Mouse (Mus musculus) liver, adult (tissue): ENCODE results near the gene Ceacam18.

Experiments
- GATA4 ChIP-seq: IDR thresholded peaks from 2 replicates; pipeline ENCODE4 v1.6.1; 2014; ENCODE audit warnings: mild to moderate bottlenecking, low read length; ENCODE audit not compliant: insufficient replicate concordance

The Ceacam18 gene

DNA sequence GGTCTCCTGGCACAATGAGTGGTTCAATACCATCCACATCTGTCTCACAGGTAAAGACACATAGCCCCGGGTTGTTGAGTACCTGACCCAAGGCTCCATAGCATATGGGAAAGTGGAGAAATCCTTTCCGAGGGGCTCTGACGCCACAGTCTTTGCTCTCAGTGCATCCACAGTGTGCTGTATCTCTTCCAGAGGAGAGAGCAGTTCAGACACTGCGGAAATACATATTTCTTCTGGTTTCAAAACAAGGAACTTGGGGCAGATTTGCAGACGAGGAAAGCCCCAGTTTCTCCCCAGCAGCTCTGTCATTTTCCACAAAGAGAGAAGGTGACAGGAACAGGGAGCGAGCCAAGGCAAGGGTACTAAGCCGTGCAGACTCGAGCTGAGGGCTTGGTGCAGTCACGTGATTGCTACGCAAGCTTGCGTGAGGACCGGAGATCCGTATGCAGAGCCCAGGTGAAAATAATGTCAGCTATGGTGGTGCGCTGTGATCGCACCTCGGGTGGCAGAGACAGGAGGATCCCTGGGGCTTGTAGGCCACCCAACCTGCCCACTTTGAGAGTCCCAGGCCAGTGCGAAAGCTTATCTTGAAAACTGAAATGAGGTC lies 8.6 kb downstream of the Ceacam18 start:
- no peak for TF ChIP-seq GATA4

GRCm38 (mm10) chr7:43652683-43653082 lies 18.2 kb downstream of the Ceacam18 start:
- TF ChIP-seq GATA4: no peak

DNA sequence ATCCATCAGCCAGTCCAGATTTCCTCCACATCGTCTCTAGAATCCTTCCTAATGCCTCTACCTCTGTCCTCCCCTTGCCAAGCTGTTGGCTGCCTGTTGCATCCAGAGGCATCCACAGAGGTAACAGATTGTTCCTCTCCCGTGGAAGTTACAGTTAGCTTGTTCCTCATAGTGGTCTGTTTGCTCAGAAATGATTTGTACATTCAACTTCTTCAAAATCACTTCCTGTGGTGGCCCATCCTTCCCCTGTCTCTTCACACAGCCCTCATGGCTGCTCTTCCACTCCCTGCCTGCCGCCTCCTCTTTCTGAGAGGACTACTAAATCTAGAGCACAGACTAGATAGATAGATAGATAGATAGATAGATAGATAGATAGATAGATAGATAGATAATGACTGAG lies 20.0 kb downstream of the Ceacam18 start:
- no peak for TF ChIP-seq GATA4

GRCm38 (mm10) chr7:43656232-43656631 lies 21.7 kb downstream of the Ceacam18 start:
- no peak for TF ChIP-seq GATA4

- TF ChIP-seq GATA4: no peak
Measured at GRCm38 (mm10) chr7:43660002-43660401, 25.5 kb downstream of the Ceacam18 start, which contains the start of gene Siglece. Gene Siglece, minus strand, starts transcription at chr7:43660161.

DNA sequence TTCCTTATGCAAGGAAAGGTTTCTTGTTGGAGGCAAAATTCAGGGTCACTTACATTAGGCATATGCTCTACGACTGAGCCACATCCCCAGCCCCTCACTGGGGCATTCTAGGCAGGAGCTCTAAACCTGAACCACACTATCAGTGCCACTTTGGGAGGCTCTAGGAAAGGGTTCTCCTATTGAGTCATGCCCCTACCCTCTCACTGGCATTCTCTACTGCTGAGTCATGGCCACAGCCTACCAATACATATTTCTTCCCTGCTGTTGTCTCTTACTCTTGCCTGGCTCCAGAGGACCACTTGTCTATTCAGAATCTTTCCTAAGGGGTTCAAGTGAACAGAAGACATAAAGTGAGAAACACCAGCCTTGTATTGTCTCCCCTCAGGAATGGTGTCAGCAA lies 28.3 kb downstream of the Ceacam18 start:
- no peak for TF ChIP-seq GATA4

DNA sequence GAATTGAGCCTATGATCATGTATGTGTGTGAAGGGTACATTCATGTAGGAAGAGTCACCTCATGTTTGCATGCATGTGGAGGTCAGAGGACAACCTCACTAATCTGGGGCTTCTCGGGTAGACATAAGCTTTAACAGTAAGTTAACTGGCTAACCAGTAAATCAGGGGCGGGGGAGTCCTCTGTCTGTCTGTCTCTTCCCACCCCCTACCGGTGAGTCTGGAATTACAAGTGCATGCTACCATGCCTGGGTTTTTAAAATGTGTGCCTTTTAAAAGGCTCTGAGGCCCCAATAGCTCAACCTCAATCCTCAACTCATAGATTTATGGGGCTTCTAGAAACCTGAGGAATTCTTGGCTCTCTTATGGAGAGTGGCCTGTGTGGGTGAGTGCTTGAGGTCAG lies 34.1 kb downstream of the Ceacam18 start:
- no peak for TF ChIP-seq GATA4

DNA sequence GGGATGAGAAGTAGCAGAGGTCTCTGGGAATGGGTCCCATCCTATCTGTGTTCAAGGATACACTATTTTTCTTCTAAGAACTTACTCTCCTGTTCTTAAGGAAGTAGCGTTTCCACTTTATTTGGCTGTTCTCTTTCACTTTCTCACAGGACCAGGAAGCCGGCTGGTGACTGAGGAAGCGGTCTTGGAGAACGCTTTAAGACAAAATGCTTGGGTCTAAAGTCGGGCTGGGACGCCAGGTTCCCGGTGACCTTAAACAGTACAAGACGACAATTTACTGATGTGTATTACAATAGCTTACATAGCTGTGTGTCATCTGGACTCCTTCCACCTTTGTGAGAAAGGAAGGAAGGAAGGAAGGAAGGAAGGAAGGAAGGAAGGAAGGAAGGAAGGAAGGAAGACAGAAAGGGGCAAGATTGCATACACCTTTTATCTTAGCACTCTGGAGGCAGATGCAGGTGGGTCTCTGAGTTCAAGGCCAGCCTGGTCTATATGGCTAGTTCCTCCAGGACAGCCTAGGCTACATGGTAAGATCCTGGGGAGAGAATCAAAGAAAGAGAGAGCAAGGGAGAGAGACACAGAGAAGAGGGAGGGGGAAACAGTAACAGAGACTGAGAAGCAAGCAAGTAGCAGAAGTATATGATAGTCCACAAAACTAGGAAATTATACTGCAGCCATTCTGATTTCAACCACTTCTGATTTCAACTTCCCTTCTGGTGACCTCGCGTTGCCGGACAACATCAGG lies 36.7 kb downstream of the Ceacam18 start:
- no peak for TF ChIP-seq GATA4

GRCm38 (mm10) chr7:43671809-43672580 lies 37.5 kb downstream of the Ceacam18 start, which contains the start of gene Ctu1:
Gene Ctu1, plus strand, starts transcription at chr7:43672016.
- TF ChIP-seq GATA4: no peak

GRCm38 (mm10) chr7:43672581-43673260 lies 38.2 kb downstream of the Ceacam18 start:
- no peak for TF ChIP-seq GATA4

- TF ChIP-seq GATA4: no peak
Measured at GRCm38 (mm10) chr7:43675091-43675490, 40.6 kb downstream of the Ceacam18 start.

DNA sequence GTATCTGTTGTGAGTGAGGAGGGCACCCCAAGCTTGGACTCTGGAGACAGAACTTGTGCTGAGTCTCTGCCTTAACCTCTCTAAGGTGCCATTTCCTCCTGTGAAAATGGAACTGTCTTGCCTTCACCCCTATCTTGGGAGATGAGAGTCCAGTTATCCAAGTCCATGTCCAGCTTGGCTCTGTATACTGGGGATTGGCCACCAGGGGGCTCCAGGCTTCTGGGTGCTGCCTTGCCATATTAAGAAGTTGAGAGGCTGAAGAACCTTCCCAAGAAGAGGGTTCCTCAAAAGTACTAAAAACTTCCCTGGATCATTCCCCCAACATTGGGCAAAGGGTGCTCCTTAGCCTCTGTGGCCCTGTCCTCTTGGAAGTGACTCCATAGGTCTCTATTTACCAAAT lies 44.0 kb downstream of the Ceacam18 start:
- no peak for TF ChIP-seq GATA4

GRCm38 (mm10) chr7:43680960-43681359 lies 46.5 kb downstream of the Ceacam18 start:
- TF ChIP-seq GATA4: no peak

DNA sequence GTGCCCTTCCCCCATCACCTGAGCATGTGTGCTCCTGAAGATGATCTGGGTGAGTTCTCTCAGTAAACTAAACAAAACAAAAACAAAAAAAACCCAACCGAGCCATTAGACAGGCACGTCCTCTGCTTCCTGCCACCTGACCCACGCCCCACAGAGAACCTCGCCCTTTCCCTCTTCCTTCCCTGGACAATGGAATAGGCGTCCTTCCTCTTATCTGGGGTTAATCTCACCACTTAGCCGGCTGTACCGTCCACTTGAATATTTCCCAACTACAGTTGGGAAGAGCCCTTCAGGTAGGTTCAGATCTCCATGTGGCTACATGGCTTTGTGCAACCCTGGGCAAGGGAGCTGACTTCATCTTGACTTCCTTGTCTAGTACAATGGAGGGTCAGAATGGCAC lies 50.6 kb downstream of the Ceacam18 start:
- no peak for TF ChIP-seq GATA4

GRCm38 (mm10) chr7:43690118-43690517 lies 55.6 kb downstream of the Ceacam18 start, which contains the start of gene Klk14:
Gene Klk14, plus strand, starts transcription at chr7:43690418.
- TF ChIP-seq GATA4: no peak
